Mouse (Mus musculus) urinary bladder, postnatal 25 days (tissue): Measurements from ENCODE around the gene Ing5.
A peak's percentile ranks its signal among the peaks of the same experiment; 100 is the strongest.
"Not testable (repeated sequence)": the region's sequence is repeated elsewhere in the genome, so short reads cannot be mapped to it uniquely, and the experiment has no call there.

Source experiments
- DNase-seq: peaks from one replicate; pipeline ENCODE4 v3.0.0; 2022; ENCODE audit warnings: low spot score

Gene Ing5

DNA sequence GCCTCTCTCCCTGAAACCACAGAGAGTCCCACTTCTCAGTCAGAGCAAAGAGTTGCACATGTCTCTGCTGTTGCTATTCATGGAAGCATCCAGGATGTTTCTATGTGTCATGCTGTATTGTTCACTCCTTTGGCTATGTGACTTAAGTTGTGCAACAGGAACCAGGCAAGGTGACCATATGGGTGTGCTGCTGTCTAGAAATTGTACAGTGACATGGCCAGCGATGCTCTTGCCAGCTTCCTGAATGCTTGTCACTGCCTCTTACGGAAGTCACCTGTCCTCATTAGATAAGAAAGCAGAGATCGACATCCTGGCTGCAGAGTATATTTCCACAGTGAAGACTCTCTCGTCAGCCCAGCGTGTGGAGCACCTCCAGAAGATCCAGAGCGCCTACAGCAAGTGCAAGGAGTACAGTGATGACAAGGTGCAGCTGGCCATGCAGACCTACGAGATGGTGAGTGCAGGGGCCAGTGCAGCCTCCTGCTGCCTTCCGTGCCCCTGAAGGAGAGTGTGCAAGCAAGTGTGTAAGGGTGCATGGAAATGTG is 7.8 kb downstream of the Ing5 start:
- no peak for DNase-seq

DNA sequence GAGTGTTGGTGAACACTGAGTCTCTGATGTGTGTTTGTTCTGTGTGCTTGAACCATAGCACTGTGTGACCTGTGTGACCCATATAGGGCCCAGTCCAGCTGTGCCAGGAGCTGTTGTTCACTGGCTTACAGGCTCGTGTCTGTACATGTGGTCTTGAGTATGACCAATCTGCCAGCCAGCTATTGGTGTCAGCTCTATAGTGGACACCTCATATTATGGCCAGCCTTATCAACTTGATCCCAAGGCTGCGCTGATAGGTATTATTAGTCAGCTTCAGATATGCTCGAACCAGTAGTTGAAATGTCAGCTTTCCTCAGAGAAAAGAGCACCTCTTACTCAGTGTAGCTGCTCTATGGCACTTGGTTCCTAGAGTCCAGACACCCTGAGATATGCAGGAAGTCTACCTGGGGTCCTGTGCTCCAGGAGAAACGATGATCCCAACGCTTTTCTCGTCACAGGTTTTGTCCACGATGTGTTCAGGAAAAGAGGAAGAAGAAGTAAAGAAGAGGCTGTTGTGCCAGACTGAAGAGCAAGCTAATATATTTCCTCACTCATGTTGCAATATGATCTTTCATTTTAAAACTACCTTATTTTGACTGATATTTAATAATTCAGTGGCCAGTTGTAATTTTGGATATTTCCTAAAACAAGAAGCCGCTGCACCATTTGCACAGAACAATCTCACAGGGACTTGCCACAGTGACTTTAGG is 14.2 kb downstream of the Ing5 start:
- DNase-seq: no peak

DNA sequence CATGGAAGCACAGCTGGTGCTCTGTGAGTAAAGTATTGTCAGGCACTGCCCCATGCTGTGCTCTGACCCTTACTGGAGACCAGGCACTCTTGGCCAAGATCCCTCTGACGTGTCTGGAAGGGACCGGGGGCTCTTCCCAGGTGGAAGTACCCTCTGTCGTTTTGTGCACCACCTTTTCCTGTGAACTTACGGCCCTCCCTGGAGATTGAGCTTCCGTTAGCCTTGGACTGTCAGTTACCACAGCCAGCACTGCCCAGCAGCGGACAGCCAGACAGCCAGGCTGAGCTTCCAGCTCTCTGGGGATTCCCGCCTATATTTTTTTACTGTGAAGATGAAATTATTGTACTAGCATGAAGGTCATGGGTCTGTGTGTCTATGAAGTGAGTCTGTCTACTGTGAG is 15.0 kb downstream of the Ing5 start:
- no peak for DNase-seq

DNA sequence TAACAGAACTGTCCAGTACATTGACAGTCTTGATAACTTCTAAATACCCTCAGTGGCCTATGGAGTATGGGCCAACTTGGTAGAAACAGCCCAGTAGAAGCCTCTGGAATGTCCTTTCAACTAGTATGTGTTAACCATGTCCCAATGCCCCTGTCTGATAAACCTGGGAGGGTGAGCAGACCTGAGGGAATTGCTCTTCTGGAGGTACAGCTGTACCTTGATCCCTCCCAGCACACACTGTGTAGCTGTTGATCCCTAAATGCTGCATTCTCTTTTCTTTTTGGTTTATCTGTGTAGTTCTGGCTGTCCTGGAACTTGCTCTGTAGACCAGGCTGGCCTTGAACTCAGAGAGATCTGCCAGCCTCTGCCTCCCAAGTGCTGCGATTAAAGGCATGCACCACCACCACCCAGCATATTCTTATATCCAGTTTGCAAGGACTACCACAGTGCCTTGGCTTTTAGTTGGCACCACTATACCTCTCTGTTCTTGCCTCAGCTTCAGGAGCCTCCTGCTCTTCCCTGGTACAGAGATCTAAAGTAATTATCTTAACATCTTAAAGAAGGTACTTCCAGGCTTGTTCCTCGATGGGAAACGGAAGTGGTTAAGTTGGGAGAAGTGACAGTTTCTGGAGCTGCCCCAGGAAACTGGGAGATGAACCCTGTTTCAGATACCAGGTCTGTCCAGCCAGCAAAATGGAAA is 20.2 kb downstream of the Ing5 start:
- DNase-seq: no peak

DNA sequence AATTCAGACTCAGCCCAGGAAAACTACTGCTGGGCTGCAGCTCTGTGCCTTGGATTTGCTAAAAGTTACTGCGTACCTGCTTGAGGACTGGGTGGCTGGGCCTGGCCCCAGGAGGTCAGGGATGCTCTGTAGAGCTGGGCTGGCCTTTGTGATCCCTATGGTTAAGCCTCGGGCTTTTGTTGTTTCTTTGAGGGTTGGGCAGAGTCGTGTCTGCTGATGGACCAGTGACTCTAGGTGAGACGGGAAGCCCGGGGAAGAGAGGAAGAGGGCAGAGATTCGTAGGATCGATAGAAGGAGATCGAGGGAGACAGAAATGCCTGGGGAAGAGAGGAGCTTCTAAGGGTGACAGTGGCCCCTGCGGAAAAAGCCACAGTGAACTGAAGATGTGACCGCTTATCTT is 20.8 kb downstream of the Ing5 start, which contains the start of gene D2hgdh:
Gene D2hgdh, plus strand, starts transcription at position 301 of the 400 bp plus-strand sequence.
- DNase-seq: no peak

DNA sequence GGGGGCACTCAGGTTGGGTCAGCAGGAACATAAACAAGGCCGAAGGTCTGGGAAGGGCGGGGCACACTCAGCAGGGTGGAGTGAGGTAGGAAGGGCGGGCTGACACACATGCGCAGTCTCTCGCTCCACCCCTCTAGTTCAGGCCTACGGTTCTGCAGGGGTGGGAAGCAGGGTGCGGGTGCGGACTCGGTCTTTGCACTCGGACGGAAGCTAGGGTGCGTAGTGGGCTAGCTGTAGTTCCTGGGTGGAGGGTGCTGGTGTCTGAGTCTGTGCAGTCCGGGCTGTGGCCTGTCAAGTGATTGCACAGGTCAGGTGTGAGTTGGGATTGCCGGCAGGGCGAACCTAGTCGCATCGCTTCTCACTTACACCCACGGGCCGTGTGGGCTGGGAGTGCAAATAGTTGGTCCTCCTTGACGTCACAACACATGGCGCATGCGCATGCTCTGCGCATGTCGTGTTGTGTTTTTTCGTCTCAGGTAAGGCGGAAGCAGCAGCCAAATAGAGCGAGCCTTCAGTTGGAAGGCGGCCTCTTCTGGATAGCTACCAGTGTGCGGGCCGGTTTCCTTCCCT is 21.4 kb downstream of the Ing5 start:
- DNase-seq: peak; percentile 87

DNA sequence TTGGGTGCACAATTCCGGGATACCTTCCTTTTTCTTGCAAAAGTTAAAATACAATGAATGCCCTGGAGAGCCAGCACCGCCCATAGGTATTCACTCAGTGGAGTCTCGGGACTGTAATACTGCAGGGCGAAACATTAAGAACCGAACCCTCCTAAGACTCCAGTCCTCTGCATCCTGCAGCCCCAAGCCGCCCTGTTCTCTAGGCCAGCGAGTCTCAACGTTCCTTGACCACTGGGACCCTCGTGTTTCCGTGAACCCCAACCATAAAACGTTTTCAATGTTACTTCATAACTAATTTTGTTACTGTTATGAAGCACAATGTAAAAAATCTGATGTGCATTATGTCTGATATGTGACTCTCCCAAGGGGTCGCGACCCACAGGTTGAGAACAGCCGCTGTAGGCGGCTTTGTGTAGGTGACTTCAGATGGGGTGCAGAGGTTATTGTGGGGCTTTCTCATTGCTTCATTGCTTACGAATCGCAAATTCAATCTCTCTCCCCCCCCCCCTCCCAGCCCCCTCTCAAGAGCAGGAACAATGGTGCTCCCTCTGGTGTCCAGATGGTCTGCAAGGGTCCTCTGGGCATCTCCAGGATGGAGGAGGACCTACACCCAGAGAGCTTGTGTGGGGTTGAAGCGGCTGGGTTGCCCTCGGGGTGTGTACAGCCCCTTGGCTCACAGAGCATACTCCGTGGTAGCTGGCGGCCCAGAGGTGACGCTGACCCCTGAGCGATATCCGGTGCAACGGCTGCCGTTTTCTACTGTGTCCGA is 22.2 kb downstream of the Ing5 start:
- DNase-seq: no peak

DNA sequence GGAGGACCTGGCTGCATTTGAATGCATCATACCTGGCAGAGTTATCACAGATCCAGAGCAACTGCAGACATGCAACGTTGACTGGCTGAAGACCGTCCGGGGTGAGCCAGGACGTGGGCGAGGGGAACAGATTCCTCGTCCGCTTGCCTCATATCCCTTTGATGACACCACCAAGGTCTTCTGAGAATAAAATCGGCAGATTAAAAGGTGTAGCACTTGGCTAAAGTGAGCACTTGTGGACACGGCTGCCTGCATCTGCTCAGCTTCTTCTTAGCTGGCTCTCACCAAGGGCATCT is 22.7 kb downstream of the Ing5 start:
- no peak for DNase-seq

DNA sequence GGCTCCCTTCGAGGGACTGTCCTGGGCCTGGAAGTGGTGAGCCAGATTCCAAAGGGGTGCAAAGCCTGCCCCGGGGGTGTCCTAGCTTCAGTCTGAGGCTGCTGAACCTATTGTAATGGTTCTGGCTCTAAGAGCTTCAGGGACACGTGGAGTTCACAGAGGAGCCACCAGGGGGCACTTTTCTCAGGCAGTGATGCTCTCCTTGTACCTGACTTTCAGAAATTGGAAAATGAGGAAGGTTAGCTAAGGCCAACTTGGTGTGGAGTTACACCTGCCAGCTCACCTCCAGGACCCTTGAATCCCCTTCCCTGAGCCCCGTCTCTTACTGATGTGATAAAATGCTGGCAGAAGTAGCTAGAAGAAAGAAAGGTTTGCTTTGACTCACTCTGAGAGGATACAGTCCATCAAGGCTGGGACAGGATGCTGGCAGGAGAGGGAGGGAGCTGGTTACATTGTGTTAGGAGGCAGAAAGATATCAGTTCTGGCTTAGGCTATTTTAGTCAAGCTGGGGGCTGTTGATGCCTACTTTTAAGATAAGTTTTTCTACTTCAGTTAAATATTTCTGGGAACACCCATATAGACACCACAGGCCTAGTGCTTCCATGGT is 29.1 kb downstream of the Ing5 start:
- DNase-seq: not testable (repeated sequence)

DNA sequence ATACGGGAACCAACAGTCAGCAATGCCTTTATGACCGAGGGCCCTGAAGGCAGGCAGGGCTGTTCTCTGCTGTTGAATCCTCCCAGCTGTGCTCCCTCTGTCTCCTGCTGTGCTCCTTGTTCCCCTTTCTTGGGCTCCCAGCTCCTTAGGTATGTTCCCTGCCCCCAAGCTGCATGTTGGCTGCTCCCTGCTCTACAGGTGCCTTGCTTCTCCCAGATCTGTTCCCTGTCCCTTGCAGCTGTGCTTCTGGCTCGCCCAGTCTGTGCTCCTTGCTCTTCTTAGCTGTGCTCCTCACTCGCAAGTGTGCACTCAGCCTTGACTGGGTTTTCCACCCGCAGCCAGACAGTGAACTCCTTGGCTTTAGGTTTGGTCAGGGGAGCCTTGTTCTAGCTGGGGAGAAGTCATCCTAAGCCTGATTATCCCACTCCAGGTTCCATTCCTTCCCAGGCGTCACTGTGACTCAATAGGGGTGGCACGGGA is 30.9 kb downstream of the Ing5 start:
- no peak for DNase-seq

DNA sequence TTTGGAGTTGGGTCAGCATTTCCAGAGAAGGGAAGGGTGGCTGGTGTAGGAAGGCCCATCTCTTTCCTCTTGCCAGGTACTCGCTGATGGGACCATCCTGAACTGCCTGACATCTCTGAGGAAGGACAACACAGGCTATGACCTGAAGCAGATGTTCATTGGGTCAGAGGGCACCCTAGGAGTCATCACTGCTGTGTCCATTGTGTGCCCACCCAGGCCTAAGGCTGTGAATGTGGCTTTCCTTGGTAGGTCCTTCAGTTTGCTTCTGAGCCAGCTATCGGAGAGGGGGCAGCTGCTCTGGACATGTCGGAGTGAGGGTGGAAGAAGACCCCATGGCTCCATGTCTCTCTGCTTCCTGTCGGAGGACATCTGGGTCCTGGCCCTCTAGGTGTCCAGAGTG is 31.4 kb downstream of the Ing5 start:
- no peak for DNase-seq

DNA sequence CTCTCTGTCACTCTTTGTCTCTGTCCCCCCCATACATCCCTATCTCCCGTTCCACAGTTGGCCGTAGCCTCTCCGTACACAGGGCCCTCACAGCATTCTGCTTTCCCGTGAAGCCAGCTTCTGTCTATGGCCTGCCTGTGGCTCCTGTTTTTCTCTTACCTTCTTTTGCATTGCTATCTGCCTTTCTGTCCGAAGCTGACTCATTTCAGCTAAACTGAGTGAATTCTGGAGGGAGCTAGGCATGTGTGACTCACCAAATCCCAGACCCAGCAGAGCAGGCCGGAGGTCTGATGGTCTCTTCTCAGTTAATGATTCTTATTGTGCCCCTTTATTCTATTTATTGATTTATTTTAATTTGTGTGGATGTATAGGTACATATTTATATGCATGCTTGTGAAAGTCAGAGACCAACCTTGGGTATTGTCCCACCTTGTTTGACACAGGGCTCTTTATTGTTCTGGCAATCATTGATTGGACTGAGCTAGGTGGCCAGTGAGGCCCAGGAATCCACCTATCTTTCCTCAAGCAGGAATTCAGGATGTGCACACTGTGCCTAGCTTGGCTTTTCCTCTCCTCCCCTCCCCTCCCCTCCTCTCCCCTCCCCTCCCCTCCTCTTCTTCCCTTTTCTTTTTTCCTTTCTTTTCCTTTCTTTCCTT is 32.2 kb downstream of the Ing5 start:
- DNase-seq: no peak

DNA sequence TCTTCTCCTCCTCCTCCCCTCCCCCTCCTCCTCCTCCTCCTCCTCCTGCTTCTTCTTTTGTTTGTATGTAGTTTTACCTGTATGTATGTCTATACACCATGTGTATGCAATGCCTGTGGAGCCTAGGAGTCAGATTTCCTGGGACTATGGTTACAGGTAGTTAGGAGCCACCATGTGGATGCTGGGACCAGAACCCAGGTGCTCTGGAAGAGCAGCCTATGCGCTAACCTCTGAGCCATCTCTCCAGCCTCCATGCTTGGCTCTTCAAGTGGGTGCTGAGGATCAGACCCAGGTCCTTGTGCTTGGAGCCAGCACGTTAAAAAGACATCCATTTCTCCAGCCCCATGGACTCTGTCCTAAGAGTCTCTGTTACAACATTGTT is 32.8 kb downstream of the Ing5 start:
- DNase-seq: no peak

DNA sequence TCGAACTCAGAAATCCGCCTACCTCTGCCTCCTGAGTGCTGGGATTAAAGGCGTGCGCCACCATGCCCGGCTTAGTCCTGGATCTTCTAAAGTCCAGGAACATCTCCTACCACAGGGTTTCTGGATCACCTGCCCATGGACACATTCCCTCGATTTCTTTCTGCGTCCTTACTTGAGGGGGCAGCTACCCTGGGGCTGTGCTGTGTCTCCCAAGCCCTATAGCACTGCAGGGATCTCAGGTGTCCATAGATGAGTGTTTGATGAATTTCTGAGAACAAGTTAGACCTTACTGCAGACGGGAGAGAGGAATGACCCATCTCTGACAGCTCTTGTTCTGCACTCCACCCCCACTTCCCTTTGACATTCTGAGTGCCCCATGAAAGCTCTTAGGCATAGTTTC is 33.6 kb downstream of the Ing5 start:
- DNase-seq: no peak

DNA sequence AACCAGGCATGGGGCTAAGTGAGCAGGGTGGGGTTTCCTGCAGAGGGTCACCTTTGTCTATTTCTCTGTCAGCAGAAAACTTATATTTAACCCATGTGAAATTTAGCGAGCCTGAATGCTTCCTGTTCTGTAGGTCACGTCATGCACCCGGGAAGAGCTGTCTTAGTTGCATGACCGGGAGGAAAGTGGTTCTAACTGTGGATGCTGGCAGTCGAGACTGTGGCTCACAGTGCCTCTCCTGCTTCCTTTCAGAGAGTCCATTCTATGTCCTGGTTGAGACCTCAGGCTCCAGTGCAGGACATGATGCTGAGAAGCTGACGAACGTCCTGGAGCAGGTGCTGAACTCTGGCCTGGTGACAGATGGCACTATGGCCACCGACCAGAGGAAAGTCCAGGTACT is 34.8 kb downstream of the Ing5 start:
- not testable (repeated sequence) for DNase-seq

DNA sequence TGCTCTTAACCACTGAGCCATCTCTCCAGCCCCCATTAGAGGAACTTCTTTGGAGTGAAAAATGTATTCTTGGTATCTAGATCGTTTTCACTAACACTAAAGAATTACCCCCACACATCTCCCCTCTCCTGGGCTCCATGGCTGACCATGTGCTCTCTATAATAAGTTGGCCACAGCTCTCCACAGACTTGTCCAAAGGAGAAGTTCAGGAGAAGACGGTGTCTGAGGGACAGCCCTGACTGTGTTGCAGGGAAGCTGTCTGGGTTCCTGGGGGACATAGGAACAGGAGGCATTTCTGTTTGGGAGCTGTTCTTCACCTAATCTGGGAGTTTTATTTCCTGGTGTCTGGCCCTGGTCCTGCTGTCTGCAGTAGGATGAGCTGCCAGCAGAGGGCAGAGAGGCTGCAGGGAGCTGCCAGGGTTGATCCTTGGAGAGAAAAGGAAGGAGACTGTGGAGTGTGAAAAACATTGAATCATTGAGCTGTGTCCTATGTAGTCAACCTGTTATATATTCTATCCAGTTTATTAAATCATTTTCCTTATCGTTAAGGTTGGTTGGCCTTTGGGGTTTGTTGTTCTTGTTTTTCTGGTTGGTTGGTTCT is 42.1 kb downstream of the Ing5 start:
- DNase-seq: not testable (repeated sequence)

DNA sequence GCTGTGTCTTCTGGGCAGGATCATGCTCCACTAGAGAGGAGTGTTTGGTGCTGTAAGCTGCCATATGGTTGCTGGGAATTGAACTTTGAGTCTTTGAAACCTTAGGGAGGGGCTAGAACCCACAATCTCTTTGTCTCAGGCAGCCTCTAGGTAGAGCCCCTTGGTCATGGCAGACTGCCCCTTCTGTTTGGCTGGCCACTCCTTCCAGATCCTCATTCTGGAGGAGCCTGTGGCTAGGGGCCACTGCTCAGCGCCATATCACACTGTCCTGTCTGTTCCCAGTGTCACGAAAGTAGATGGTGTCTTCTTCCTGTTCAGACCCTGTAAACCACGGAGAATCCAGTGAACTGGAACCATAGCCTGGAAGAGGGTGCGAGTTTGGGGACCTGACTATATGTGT is 52.0 kb downstream of the Ing5 start:
- not testable (repeated sequence) for DNase-seq

DNA sequence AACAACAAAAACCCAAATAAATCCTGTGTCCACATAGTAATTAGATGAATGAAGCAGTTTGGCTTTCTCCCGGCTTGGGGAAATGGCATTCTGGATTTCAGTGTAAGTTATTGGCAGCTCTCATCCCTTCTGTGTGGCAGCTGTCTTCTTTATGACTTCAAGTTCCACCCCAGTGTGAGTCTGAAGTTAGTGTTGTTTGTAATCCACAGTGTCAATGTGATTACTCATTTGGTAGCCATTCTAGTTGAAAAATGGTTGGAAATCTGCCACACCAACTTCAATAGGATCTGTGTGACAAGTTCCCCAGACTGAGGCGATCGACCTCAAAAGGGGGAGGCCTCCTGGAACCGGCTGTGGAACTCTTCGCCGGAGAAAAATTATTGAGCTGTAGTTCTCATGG is 53.6 kb downstream of the Ing5 start:
- DNase-seq: no peak

DNA sequence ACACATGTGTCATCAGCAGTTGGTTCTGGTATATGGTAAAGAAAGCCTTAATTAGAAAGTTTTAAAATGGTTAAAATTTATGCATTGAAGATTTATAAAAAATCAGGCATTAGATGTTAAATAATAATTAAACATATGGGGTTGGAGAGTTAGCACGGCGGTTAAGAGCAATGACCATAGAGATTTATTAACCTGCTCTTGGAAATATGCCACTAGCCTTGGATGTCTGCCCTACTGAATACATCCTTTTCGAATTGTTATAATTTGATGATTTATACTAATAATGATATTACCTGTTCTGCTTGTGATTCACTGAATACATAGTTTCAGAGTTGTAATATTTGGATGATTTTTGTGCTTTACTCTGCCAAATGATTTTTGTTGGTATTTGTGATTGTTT is 54.2 kb downstream of the Ing5 start:
- no peak for DNase-seq

DNA sequence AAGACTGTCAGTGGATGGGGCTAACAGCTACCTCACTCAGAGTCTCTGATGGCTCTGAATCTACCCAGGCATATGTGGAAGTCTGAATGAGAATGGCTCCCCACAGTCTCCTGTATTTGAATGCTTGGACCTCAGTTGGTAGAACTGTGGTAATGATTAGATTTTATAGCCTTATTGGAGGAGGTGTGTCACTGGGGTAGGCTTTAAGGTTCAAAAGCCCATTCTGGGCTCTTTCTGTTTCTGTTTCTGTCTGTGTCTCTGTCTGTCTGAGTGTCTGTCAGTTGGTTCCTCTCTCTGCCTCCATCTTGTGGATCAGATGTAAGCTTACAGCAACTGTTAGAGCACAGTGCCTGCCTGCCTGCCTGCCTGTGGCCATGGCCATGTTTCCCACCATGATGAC is 55.9 kb downstream of the Ing5 start:
- no peak for DNase-seq

DNA sequence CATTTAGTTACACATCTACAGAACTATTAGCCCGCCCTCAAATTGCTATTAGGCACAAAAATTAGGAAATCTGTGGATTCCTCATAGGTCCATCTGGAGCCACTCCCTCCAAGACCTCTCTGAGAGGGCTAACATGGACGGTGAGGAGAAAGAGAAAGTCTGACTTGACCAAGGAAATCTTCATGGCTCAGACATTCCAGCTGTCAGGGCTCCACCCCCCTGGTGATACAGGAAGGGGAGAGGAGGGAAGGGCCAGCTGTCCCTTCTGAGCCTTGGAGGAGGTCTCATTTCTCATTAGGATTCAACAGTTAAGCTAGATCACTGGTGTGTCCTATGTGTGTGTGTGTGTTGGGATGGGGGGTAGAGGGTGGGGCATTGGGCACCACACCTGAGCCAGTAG is 57.3 kb downstream of the Ing5 start, which contains the start of gene Gal3st2:
Gene Gal3st2, plus strand, starts transcription at position 259 of the 400 bp plus-strand sequence.
- DNase-seq: not testable (repeated sequence)
